Mouse (Mus musculus) hindbrain, embryonic 16.5 days (tissue): ENCODE measurements at regions not wholly inside any gene's neighbourhood (a gene's known extent, or its start where the extent isn't known, plus 50 kb on each side); places are given as distances from the start of the nearest gene placed in this dataset.

ENCODE experiments used
- ATAC-seq: fragments of 200-750 bp; cut with Nextera tagmentation; 2 replicates; pipeline ENCODE4 v1.8.0; 2017; ENCODE audit warnings: moderate TSS enrichment, moderate library complexity
- H3K27ac ChIP-seq: fragments of 300-500 bp; sonication (generic); 2 replicates; pipeline ENCODE4 v1.5.1; 2014; ENCODE audit warnings: low read depth, mild to moderate bottlenecking, control low read depth, low read length, moderate library complexity
- H3K27me3 ChIP-seq: fragments of 300-500 bp; sonication (generic); replicated peaks from 2 replicates; pipeline ENCODE4 v1.6.1; 2014; ENCODE audit warnings: low read length; ENCODE audit not compliant: control insufficient read depth, insufficient read depth
- H3K36me3 ChIP-seq: fragments of 300-500 bp; sonication (generic); 2 replicates; pipeline ENCODE4 v1.6.1; 2014; ENCODE audit warnings: mild to moderate bottlenecking, low read length, moderate library complexity, mixed read lengths; ENCODE audit not compliant: control insufficient read depth, insufficient read depth
- H3K4me1 ChIP-seq: fragments of 300-500 bp; sonication (generic); 2 replicates; pipeline ENCODE4 v1.6.1; 2014; ENCODE audit warnings: low read depth, low read length; ENCODE audit not compliant: control insufficient read depth, insufficient read depth
- H3K4me2 ChIP-seq: fragments of 300-500 bp; sonication (generic); 2 replicates; pipeline ENCODE4 v1.6.1; 2014; ENCODE audit warnings: mild to moderate bottlenecking, low read length, control low read depth, moderate library complexity
- H3K4me3 ChIP-seq: fragments of 300-500 bp; sonication (generic); 2 replicates; pipeline ENCODE4 v1.5.1; 2014; ENCODE audit warnings: mild to moderate bottlenecking, low read length, control low read depth, moderate library complexity
- H3K9ac ChIP-seq: fragments of 300-500 bp; sonication (generic); 2 replicates; pipeline ENCODE4 v1.6.1; 2014; ENCODE audit warnings: low read depth, mild to moderate bottlenecking, control low read depth, low read length, moderate library complexity
- H3K9me3 ChIP-seq: fragments of 300-500 bp; sonication (generic); 2 replicates; pipeline ENCODE4 v1.6.1; 2014; ENCODE audit warnings: mild to moderate bottlenecking, low read length, moderate library complexity; ENCODE audit not compliant: control insufficient read depth
- WGBS: fragments of 180-500 bp; shearing (Covaris S2); extraction: QIAGEN DNeasy Blood & Tissue Kit; methylation state at CpG from one replicate; pipeline ENCODE4 v1.1.7; 2014; 5-methylcytosine and 5-hydroxymethylcytosine counted together

DNA sequence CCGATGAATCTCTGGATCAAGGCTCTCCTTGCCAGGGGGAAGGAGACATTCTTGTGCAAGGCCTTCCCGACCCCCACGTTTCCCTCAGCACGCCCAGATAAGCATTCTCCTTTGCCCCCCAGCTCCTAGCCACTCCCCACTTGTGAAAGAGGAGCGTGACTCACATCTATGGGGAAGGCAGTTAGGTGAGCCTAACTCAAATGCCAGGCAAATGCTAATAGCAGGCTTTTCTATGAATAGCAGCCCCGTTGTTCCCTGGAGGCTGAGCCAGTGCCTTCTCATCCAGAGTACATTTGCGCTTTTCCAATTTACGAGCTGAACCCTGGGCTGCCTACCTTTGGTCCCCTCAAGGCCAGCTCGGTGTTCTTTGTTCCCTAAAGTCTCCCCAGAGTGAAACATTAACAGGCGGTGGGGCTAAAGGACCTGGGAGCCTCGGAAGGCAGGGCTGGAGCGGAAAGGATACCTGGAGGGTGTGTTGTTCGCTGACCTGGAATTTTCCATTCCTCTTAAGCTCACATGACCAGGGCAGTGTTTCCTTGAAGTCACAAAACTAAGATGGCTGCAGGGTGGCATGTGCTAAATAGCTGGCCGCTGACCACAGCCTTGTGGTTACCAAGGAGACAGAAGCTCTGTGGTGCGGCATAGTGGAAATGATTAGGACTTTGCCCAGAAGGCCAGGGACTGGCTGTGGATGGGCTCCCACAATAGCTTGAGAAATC lies 87.5 kb downstream of the Atp1a1 start:
- H3K4me3 ChIP-seq, result no peak overlapping the region
- no peak overlapping the region; the same call in 1 of the 2 replicates for H3K9ac ChIP-seq
- peaks cover 22% of the 10 kb centered on the region for H3K4me1 ChIP-seq
- WGBS, result 43% methylated on average over 15 of the region's 15 CpGs
- H3K27ac ChIP-seq, result peak overlapping the region; percentile 57
- no peaks in the 10 kb centered on the region for H3K27me3 ChIP-seq
- no peaks in the 10 kb centered on the region for H3K36me3 ChIP-seq
- ATAC-seq, result peak; percentile 53
- no peaks in the 10 kb centered on the region for H3K9me3 ChIP-seq
- H3K4me2 ChIP-seq, result no peak overlapping the region

DNA sequence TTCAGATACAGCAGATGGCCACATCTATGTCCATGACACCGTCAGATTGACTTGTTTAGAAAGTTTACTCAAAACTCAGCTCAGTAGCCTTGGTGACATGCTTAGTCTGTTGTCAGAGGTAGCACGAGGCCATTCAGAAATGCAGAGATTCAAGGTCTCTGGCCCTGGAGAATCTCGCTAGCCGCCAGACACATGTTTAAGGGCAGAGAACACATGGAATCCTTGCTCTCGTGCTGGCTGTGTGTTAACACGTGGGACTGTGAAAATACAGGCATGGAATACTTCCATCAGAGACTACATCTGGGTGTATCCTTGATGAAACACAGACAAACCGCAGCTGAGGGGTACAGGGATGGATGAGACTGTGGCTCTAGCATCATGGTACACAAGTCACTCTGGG lies 88.9 kb downstream of the Atp1a1 start:
- 91% methylated on average over 7 of the region's 7 CpGs for WGBS
- Histone ChIP-seq H3K4me3 (no peak overlapping the region), H3K27ac (no peak overlapping the region), H3K9ac (no peak overlapping the region), H3K4me1 (peaks cover 22% of the 10 kb centered on the region), H3K9me3 (no peaks in the 10 kb centered on the region), H3K4me2 (no peak overlapping the region), H3K36me3 (no peaks in the 10 kb centered on the region), H3K27me3 (no peaks in the 10 kb centered on the region)
- ATAC-seq, result no peak

DNA sequence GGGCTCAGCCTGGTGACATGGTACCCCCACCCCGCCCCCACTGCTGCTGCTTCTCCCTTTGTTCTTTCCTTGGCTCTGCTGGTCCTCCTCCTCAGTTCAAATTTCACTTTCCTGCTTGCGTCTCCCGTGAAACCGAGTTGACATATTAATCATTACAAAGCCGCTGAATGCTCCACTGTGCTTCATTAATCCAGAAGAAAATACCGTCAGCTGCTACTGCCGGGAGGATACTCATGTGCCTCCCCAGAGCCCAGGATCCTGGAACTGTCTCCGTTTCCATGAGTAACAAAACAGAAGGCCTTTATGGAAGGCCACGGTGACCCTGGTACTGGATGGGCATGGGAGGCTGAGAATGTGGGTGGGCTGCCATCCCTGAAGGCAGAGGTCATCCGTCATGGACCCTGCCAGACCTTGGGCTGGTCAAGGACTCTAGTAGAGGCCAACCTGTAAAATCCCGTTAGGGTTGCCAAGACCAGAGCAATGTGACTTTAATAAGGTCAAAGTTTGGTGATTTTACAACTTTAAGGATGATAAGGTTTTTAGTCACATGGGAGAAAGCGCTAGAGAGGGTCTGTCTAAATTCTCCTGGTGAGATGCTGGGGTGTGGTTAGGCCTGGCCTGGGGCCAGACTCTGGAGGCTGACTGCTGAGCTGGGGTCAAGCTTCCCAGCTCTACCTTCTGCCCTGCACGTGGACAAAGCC lies 90.7 kb downstream of the Atp1a1 start:
- 34% methylated on average over 13 of the region's 13 CpGs for WGBS
- Histone ChIP-seq H3K9ac (no peak overlapping the region), H3K4me2 (no peak overlapping the region), H3K9me3 (no peaks in the 10 kb centered on the region), H3K27me3 (no peaks in the 10 kb centered on the region), H3K4me1 (peaks cover 19% of the 10 kb centered on the region), H3K36me3 (no peaks in the 10 kb centered on the region), H3K27ac (peak overlapping the region; percentile 67), H3K4me3 (no peak overlapping the region)
- peak; percentile 55 for ATAC-seq
